Mouse (Mus musculus): Measurements from ENCODE around the gene Gbf1. TPM values are rescaled to one million over a fixed set of nuclear protein-coding genes. Genes with fewer than 3 reads are reported as not detected.

Gene Gbf1
- polyA plus RNA-seq, 1 experiment from 2014 or later, result 45.0 TPM

DNA sequence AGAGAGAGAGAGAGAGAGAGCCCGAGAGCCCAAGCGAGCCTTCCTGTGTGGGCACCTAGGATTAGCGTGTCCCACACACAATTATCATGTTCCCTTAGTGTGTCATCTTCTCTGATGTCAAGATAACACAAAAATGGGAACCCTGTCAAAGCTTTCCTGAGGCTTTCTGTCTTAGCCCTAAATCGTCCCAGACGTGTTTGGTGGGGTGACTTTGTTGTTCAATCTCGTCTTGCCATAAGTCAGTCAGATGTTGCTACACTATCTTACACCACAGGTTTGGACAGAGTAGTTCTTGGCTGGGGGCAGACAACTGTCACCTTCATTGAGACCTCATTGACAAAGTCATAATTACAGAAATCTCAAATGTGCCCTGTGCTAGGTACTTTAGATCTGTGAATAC, 19.7 kb upstream of the Gbf1 start:
- H3K4me1 ChIP-seq (ENCODE audit: control insufficient read depth in 2 of 2, insufficient read depth in 2 of 2, low read length in 2 of 2), result peaks cover 10 to 19% of the 10 kb centered on the region in 2 experiments; a peak in 3 of 4 replicates
- H3K4me3 ChIP-seq (ENCODE audit: control insufficient read depth in 1 of 2, insufficient read depth in 1 of 2, low read depth in 1 of 2, low read length in 2 of 2), result no peak overlapping the region
- no peaks in the 10 kb centered on the region for H3K36me3 ChIP-seq (ENCODE audit: control insufficient read depth, insufficient read depth, low read length)
- no peaks in the 10 kb centered on the region for H3K9me3 ChIP-seq (ENCODE audit: control insufficient read depth, low read length)
- peaks cover 61% of the 10 kb centered on the region for H3K27me3 ChIP-seq (ENCODE audit: control insufficient read depth, insufficient read depth, low read length)
- 36% methylated on average over 6 of the region's 6 CpGs for WGBS
- no peak overlapping the region for H3K9ac ChIP-seq (ENCODE audit: low read length)
- ATAC-seq (ENCODE audit: insufficient number of reproducible peaks, insufficient read depth, low FRiP score, low read depth), result no peak
- no peak overlapping the region for H3K27ac ChIP-seq (replicated peaks in 1 of 2; ENCODE audit: control insufficient read depth in 1 of 2, insufficient read depth in 1 of 2, low read depth in 2 of 2, low read length in 2 of 2)
- peak overlapping the region; percentile 75; the same call in 1 of the 2 replicates for H3K4me2 ChIP-seq (ENCODE audit: low read length)

DNA sequence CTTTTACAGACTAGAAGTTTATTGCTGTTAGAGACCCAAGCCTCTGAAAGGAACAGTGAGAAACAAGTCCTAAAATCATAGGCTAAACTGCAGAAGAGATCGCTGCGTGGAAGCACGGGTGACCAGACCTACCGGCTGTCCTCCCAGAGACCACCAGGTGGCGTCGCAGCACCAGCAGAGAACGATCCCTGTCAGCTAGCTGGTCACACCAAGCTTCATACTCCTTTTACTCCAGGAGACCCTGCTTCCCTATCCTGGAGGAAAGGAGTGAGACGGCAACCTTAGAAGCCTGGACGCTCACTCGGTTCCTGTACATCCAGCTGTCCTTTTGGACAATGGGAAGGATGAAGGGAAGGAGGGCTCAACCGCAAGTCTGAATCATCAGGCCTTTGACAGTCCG, 17.0 kb upstream of the Gbf1 start:
- H3K4me1 ChIP-seq (ENCODE audit: control insufficient read depth in 2 of 2, insufficient read depth in 2 of 2, low read length in 2 of 2), result peaks cover 11 to 24% of the 10 kb centered on the region in 2 experiments
- no peak overlapping the region for H3K27ac ChIP-seq (replicated peaks in 1 of 2; ENCODE audit: control insufficient read depth in 1 of 2, insufficient read depth in 1 of 2, low read depth in 2 of 2, low read length in 2 of 2)
- H3K9ac ChIP-seq (ENCODE audit: low read length), result peak overlapping the region; percentile 52; the same call in 1 of the 2 replicates
- ATAC-seq (ENCODE audit: insufficient number of reproducible peaks, insufficient read depth, low FRiP score, low read depth), result no peak
- no peaks in the 10 kb centered on the region for H3K9me3 ChIP-seq (ENCODE audit: control insufficient read depth, low read length)
- H3K36me3 ChIP-seq (ENCODE audit: control insufficient read depth, insufficient read depth, low read length), result no peaks in the 10 kb centered on the region
- 2% methylated on average over 12 of the region's 12 CpGs for WGBS
- peak overlapping the region; percentile 51 to 55 for H3K4me3 ChIP-seq (ENCODE audit: control insufficient read depth in 1 of 2, insufficient read depth in 1 of 2, low read depth in 1 of 2, low read length in 2 of 2)
- peak overlapping the region; percentile 92 for H3K4me2 ChIP-seq (ENCODE audit: low read length)
- H3K27me3 ChIP-seq (ENCODE audit: control insufficient read depth, insufficient read depth, low read length), result peaks cover 65% of the 10 kb centered on the region

DNA sequence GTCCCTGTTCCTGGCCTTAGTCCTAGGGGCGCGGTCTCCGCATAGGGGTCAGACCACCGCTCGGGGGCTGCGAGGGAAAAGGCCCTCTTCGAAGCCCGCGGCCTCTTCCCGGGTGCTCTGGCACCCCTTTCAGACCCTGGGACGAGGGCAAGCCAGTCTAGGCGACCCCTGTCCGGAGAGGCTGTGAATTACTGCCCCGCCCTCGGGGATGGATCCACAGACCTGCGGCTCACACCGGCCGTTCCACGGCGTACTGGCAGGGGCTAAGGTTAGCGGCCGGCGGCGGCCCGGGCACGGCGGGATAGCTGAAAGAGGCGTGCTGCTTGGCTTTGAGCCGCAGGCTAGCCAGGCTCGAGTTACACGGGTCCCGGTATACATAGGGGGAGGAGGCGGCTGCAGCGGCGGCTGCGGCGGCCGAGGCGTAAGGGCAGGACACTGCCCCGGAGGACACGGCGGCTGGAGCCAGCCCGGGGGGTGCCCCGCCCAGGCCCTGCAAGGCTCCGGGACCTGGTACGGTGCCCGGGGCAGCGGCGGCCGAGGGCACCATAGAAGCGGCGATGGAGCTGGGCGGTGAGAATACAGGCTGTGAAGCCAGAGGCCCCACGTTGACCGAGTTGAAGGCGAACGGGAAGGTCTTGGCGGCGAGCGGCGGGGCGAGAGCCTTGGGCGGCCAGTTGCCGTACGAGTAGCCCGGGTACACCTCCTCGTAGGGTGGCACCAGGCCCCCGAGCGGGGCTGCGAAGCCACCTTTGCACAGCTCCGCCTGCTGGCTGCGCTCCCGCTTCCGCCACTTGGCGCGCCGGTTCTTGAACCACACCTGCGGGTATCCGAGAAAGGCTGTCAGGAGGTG, 16.3 kb upstream of the Gbf1 start:
- under 1% methylated on average over 78 of the region's 79 CpGs for WGBS
- Histone ChIP-seq H3K9me3 (ENCODE audit: control insufficient read depth, low read length) (no peaks in the 10 kb centered on the region), H3K9ac (ENCODE audit: low read length) (peak overlapping the region; percentile 52), H3K27me3 (ENCODE audit: control insufficient read depth, insufficient read depth, low read length) (peaks cover 58% of the 10 kb centered on the region), H3K36me3 (ENCODE audit: control insufficient read depth, insufficient read depth, low read length) (no peaks in the 10 kb centered on the region), H3K4me1 (ENCODE audit: control insufficient read depth in 2 of 2, insufficient read depth in 2 of 2, low read length in 2 of 2) (peaks cover 18 to 31% of the 10 kb centered on the region in 2 experiments), H3K4me3 (ENCODE audit: control insufficient read depth in 1 of 2, insufficient read depth in 1 of 2, low read depth in 1 of 2, low read length in 2 of 2) (peak overlapping the region; percentile 51 to 55), H3K27ac (replicated peaks in 1 of 2; ENCODE audit: control insufficient read depth in 1 of 2, insufficient read depth in 1 of 2, low read depth in 2 of 2, low read length in 2 of 2) (no peak overlapping the region), H3K4me2 (ENCODE audit: low read length) (peak overlapping the region; percentile 92)
- ATAC-seq (ENCODE audit: insufficient number of reproducible peaks, insufficient read depth, low FRiP score, low read depth), result peak; percentile 20; the same call in 1 of the 2 replicates

DNA sequence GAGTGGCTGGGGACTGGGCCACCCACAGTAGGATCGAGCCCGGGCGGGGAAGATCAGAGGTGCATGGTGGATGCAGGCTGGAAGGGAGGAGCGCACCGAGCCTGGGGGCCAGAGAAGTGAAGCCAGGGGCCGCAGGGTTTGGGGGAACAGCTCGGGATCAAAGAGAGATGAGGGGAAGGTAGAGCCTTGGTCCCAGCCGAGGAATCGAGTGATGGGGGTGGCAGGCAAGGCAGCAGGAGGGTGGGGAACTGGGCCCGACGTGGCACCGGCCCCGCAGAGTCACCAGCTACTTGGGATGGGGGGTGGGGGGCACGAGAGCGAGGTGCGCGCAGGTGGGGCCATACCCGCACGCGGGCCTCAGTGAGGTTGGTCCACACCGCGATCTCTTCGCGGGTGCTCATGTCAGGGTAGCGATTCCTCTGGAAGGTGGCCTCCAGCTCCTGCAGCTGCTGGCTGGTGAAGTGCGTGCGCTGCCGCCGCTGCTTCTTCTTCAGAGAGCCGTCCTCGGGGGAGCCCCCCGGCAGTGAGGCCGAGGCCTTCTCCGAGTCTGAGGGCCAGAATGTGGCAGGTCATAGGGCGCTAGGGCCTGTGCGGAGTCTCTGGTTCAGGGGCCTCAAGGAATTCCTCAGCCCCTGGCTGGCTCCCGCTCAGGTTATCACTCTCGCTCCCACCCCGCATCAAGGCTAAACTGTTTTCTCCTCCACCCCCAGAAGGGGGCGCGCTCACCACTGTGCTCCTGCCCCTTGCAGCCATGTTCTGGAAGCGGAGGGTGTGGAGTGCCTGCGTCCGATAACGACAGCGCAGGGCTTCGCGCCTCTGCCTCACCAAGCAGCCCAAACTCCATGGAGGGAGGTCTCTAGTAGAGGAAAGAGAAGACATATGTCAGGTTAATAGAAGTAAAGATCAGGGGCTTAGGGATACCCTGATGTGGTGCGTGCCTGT, 15.4 kb upstream of the Gbf1 start:
- peak overlapping the region; percentile 92 for H3K4me2 ChIP-seq (ENCODE audit: low read length)
- no peaks in the 10 kb centered on the region for H3K9me3 ChIP-seq (ENCODE audit: control insufficient read depth, low read length)
- 2% methylated on average over 49 of the region's 49 CpGs for WGBS
- H3K4me1 ChIP-seq (ENCODE audit: control insufficient read depth in 2 of 2, insufficient read depth in 2 of 2, low read length in 2 of 2), result peaks cover 19 to 36% of the 10 kb centered on the region in 2 experiments
- H3K36me3 ChIP-seq (ENCODE audit: control insufficient read depth, insufficient read depth, low read length), result no peaks in the 10 kb centered on the region
- ATAC-seq (ENCODE audit: insufficient number of reproducible peaks, insufficient read depth, low FRiP score, low read depth), result peak; percentile 10; the same call in 1 of the 2 replicates
- H3K9ac ChIP-seq (ENCODE audit: low read length), result peak overlapping the region; percentile 52
- peaks cover 52% of the 10 kb centered on the region for H3K27me3 ChIP-seq (ENCODE audit: control insufficient read depth, insufficient read depth, low read length)
- H3K27ac ChIP-seq (replicated peaks in 1 of 2; ENCODE audit: control insufficient read depth in 1 of 2, insufficient read depth in 1 of 2, low read depth in 2 of 2, low read length in 2 of 2), result no peak overlapping the region
- H3K4me3 ChIP-seq (ENCODE audit: control insufficient read depth in 1 of 2, insufficient read depth in 1 of 2, low read depth in 1 of 2, low read length in 2 of 2), result peak overlapping the region; percentile 51 to 55

DNA sequence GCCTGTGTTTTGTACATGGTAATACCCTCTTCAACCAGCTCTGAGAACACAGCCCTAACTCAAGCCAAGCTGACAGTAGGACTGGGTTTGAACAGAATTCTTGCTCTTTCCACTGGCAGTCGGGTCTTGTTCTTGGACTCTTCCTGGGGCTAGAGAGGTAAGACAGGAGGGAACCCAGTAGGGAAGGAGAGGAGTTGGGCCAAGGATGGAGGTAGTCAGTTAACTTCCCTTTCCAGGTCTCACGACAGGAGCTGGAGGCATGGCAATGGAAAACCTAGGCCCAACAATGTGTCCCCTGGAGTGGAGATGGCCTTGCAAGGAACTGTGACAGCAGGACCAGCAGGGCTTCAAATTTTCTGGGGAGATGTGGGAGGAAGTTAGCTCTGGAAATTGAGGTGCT, 12.0 kb upstream of the Gbf1 start:
- Histone ChIP-seq H3K27me3 (ENCODE audit: control insufficient read depth, insufficient read depth, low read length) (peaks cover 31% of the 10 kb centered on the region), H3K4me2 (ENCODE audit: low read length) (no peak overlapping the region), H3K4me1 (ENCODE audit: control insufficient read depth in 2 of 2, insufficient read depth in 2 of 2, low read length in 2 of 2) (peaks cover 23 to 33% of the 10 kb centered on the region in 2 experiments), H3K4me3 (ENCODE audit: control insufficient read depth in 1 of 2, insufficient read depth in 1 of 2, low read depth in 1 of 2, low read length in 2 of 2) (no peak overlapping the region), H3K27ac (replicated peaks in 1 of 2; ENCODE audit: control insufficient read depth in 1 of 2, insufficient read depth in 1 of 2, low read depth in 2 of 2, low read length in 2 of 2) (peak overlapping the region; percentile 46 to 73; a peak in 3 of 4 replicates), H3K9ac (ENCODE audit: low read length) (0 out of 2 replicates have a peak overlapping the region, but pooled peaks have one; percentile 49), H3K9me3 (ENCODE audit: control insufficient read depth, low read length) (no peaks in the 10 kb centered on the region), H3K36me3 (ENCODE audit: control insufficient read depth, insufficient read depth, low read length) (no peaks in the 10 kb centered on the region)
- 64% methylated on average over 2 of the region's 2 CpGs for WGBS
- ATAC-seq (ENCODE audit: insufficient number of reproducible peaks, insufficient read depth, low FRiP score, low read depth), result no peak

DNA sequence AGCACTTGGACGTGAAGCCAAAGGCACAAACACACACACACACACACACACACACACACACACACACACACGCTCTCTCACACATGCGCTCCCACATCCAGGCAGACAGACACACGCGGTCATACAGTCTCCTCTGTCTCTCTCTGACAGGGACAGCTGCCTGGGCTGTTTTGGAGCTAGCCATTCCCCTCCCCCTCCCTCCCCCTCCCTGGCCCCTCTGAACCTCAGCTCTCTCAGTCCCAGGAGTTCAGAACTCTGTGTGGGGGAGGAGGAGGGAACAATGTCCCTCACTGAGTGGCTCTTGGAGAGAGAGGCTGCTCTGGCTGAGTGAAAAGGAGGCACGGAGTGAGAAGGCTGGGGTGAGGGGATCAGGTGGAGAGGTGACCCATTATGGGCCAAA, 11.2 kb upstream of the Gbf1 start:
- Histone ChIP-seq H3K9ac (ENCODE audit: low read length) (peak overlapping the region; percentile 49), H3K4me2 (ENCODE audit: low read length) (peak overlapping the region; percentile 38), H3K27me3 (ENCODE audit: control insufficient read depth, insufficient read depth, low read length) (peaks cover 39% of the 10 kb centered on the region), H3K27ac (replicated peaks in 1 of 2; ENCODE audit: control insufficient read depth in 1 of 2, insufficient read depth in 1 of 2, low read depth in 2 of 2, low read length in 2 of 2) (peak overlapping the region; percentile 46 to 73), H3K9me3 (ENCODE audit: control insufficient read depth, low read length) (no peaks in the 10 kb centered on the region), H3K4me1 (ENCODE audit: control insufficient read depth in 2 of 2, insufficient read depth in 2 of 2, low read length in 2 of 2) (peaks cover 23 to 28% of the 10 kb centered on the region in 2 experiments), H3K36me3 (ENCODE audit: control insufficient read depth, insufficient read depth, low read length) (no peaks in the 10 kb centered on the region), H3K4me3 (ENCODE audit: control insufficient read depth in 1 of 2, insufficient read depth in 1 of 2, low read depth in 1 of 2, low read length in 2 of 2) (no peak overlapping the region; a peak in 1 of 4 replicates)
- 18% methylated on average over 6 of the region's 6 CpGs for WGBS
- no peak for ATAC-seq (ENCODE audit: insufficient number of reproducible peaks, insufficient read depth, low FRiP score, low read depth)

Data from heart, embryonic 14.5 days (tissue).